Mouse (Mus musculus) limb, embryonic 15.5 days (tissue): Measurements from ENCODE around the gene Tbce. TPM values are rescaled to one million over a fixed set of nuclear protein-coding genes. Genes with fewer than 3 reads are reported as not detected.

Experiments used
- ATAC-seq: fragments of 200-750 bp; cut with Nextera tagmentation; 2 replicates; pipeline ENCODE4 v1.8.0; 2017; ENCODE audit warnings: low read depth, moderate TSS enrichment; ENCODE audit not compliant: insufficient number of reproducible peaks, low FRiP score, low TSS enrichment
- H3K27ac ChIP-seq: fragments of 300-500 bp; sonication (generic); 2 replicates; pipeline ENCODE4 v1.5.1; 2015; ENCODE audit warnings: moderate library complexity, mild to moderate bottlenecking, inconsistent platforms
- H3K27me3 ChIP-seq: fragments of 300-500 bp; sonication (generic); 2 replicates; pipeline ENCODE4 v1.6.1; 2015; ENCODE audit warnings: inconsistent platforms
- H3K36me3 ChIP-seq: fragments of 300-500 bp; sonication (generic); 2 replicates; pipeline ENCODE4 v1.6.1; 2015; ENCODE audit warnings: inconsistent platforms
- H3K4me1 ChIP-seq: fragments of 300-500 bp; sonication (generic); 2 replicates; pipeline ENCODE4 v1.6.1; 2015; ENCODE audit warnings: inconsistent platforms
- H3K4me2 ChIP-seq: fragments of 300-500 bp; sonication (generic); 2 replicates; pipeline ENCODE4 v1.6.1; 2015; ENCODE audit warnings: mild to moderate bottlenecking, inconsistent platforms
- H3K4me3 ChIP-seq: fragments of 300-500 bp; sonication (generic); 2 replicates; pipeline ENCODE4 v1.5.1; 2015; ENCODE audit warnings: mild to moderate bottlenecking, inconsistent platforms
- H3K9ac ChIP-seq: fragments of 300-500 bp; sonication (generic); 2 replicates; pipeline ENCODE4 v1.6.1; 2015; ENCODE audit warnings: inconsistent platforms
- H3K9me3 ChIP-seq: fragments of 300-500 bp; sonication (generic); 2 replicates; pipeline ENCODE4 v1.6.1; 2016; ENCODE audit warnings: inconsistent platforms
- WGBS: fragments of 180-500 bp; shearing (Covaris S2); methylation state at CpG from one replicate; pipeline ENCODE4 v1.1.7; 2015; 5-methylcytosine and 5-hydroxymethylcytosine counted together
- polyA plus RNA-seq: library from polyadenylated mRNA; unstranded; fragments of >200 nt; fragmentation: Nextera tagmentation; extraction: Ambion mirVana; gene quantifications from 2 replicates; pipeline ENCODE4 v1.2.1, GENCODE M21; 2015

Gene Tbce
- polyA plus RNA-seq, 1 experiment from 2014 or later: 50.8 TPM

- WGBS: 78% methylated on average over 4 of the region's 4 CpGs
- ATAC-seq: no peak
- Histone ChIP-seq H3K4me1 (peaks cover 6% of the 10 kb centered on the region; the same call in 1 of the 2 replicates), H3K9me3 (no peaks in the 10 kb centered on the region), H3K9ac (no peak overlapping the region), H3K36me3 (no peaks in the 10 kb centered on the region; the same call in 1 of the 2 replicates), H3K4me2 (no peak overlapping the region), H3K27me3 (no peaks in the 10 kb centered on the region), H3K27ac (no peak overlapping the region), H3K4me3 (no peak overlapping the region)
Measured at GRCm38 (mm10) chr13:13956686-13957085, 82.8 kb downstream of the Tbce start.

- whole genome bisulfite sequencing: under 1% methylated on average over 29 of the region's 29 CpGs
- ATAC-seq: no peak; the same call in 1 of the 2 replicates
- H3K27me3 ChIP-seq: no peaks in the 10 kb centered on the region
- H3K9me3 ChIP-seq: no peaks in the 10 kb centered on the region
- peak overlapping the region; percentile 91 for H3K4me3 ChIP-seq
- peak overlapping the region; percentile 78 for H3K9ac ChIP-seq
- H3K4me1 ChIP-seq: peaks cover 6% of the 10 kb centered on the region; the same call in 1 of the 2 replicates
- H3K36me3 ChIP-seq: no peaks in the 10 kb centered on the region; the same call in 1 of the 2 replicates
- H3K4me2 ChIP-seq: peak overlapping the region; percentile 77
- peak overlapping the region; percentile 87 for H3K27ac ChIP-seq
Measured at GRCm38 (mm10) chr13:13954931-13955330, 84.5 kb downstream of the Tbce start.

DNA sequence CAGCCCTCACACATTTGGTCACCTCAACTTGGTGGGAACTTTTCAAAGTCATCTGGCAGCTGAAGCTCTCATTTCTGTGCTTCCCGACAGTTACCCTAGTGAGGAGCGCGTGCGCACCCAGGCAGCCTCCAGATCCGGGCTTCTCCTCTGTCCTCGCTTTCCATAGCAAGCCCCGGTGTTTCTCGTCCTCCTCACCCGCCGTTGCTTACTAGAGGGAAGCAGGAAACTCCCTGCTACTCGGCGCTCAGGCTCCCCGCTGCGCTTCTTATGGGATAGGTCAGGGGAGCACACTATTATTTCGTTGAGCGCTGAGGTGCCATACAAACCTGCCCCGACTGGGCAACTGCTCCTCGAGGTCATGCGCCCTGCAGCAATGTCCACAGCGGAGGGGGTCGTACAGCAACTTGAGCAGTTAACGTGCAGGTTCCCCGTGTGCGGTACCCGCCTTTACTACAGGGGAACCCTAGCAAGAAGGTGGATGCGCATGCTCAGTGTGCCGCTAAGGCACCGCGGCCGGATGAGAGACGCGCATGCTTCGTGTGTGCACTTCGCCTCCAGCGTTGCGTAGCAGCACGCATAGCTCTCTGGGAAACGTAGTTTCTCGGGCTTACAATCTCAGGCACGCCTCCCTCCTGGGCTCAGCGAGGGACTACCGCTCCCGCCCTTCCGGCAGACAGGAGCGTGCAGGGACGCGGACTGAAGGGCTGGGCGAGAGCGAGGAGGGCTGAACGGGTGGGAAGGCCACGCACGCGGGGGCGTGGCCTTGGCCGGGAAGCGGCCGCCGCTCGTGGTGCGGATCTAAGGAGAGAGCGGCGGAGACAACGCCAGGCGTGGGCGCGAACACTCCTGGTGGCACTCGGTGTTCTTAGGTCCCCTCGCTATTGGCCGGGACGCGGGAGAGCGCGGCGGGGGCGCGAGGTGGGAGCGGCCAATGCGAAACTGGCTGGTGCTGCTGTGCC lies 85.3 kb downstream of the Tbce start, which contains the start of gene B3galnt2:
B3galnt2 (plus strand) TSS at position 596 of the 959 bp plus-strand sequence.
- no peaks in the 10 kb centered on the region for H3K27me3 ChIP-seq
- under 1% methylated on average over 78 of the region's 78 CpGs for WGBS
- H3K4me3 ChIP-seq: peak within 1 kb of the TSS; percentile 91
- ATAC-seq: peak; percentile 100
- no peaks in the 10 kb centered on the region for H3K36me3 ChIP-seq
- H3K27ac ChIP-seq: peak within 1 kb of the TSS; percentile 92
- peak within 1 kb of the TSS; percentile 77 for H3K4me2 ChIP-seq
- H3K9me3 ChIP-seq: no peaks in the 10 kb centered on the region
- peaks cover 6% of the 10 kb centered on the region; the same call in 1 of the 2 replicates for H3K4me1 ChIP-seq
- H3K9ac ChIP-seq: peak within 1 kb of the TSS; percentile 78

Other genes starting within 250 kb of the Tbce start
- gene B3galnt2, start 85.2 kb downstream of the Tbce start, polyA plus RNA-seq: 37.5 and 39.8 TPM in 2 replicates
- gene Arid4b, start 23.6 kb upstream of the Tbce start, polyA plus RNA-seq: 71.2 and 79.0 TPM in 2 replicates
- gene Ggps1, start 23.9 kb upstream of the Tbce start, polyA plus RNA-seq: 48.4 and 51.4 TPM in 2 replicates